Mouse (Mus musculus): ENCODE results near the gene Olfr92. TPM values are rescaled to one million over a fixed set of nuclear protein-coding genes. Genes with fewer than 3 reads are reported as not detected.
"Not testable (repeated sequence)": the region's sequence is repeated elsewhere in the genome, so short reads cannot be mapped to it uniquely, and the experiment has no call there.

The Olfr92 gene
- polyA plus RNA-seq (2011; ENCODE audit: insufficient read depth, insufficient read length, low replicate concordance, missing spikeins) = not detected in 2 replicates

DNA sequence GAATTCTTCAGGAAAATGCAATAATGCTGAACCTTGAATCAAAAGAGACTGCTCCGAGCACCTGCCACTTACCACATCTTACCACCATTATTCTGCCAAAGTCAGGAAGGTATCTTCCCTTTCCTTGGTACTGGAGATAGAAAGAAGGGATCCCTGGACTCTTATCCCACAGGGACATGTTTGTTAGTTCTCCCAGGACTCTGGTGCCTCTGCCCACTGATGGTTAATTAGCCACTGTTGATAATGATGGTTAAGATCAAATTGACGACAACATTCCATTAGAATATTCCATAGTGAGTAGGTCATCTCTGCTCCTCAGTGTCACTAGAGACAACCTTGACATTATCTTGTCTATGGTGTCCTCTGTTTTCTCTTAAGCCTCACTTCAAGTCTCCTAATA lies at the start of gene Olfr92:
Gene Olfr92, minus strand, starts transcription at position 101 of the 400 bp plus-strand sequence.
- no peak for TF ChIP-seq CTCF (IDR thresholded peaks at IDR 0.05; ENCODE audit: control insufficient read depth, insufficient read depth, low read length)
- no peak for TF ChIP-seq POLR2A (IDR thresholded peaks at IDR 0.05; ENCODE audit: borderline replicate concordance, control insufficient read depth, low read depth, low read length)
- Histone ChIP-seq H3K4me3 (replicated peaks; ENCODE audit: control insufficient read depth, low read depth, low read length) (no peak within 1 kb of the TSS), H3K4me1 (ENCODE audit: control insufficient read depth, insufficient read depth, low read length) (no peaks in the 10 kb centered on the region), H3K27ac (ENCODE audit: control insufficient read depth, insufficient read depth, low read depth, low read length, poor library complexity) (no peak within 1 kb of the TSS)
- 76% methylated on average over 2 of the region's 2 CpGs for WGBS

DNA sequence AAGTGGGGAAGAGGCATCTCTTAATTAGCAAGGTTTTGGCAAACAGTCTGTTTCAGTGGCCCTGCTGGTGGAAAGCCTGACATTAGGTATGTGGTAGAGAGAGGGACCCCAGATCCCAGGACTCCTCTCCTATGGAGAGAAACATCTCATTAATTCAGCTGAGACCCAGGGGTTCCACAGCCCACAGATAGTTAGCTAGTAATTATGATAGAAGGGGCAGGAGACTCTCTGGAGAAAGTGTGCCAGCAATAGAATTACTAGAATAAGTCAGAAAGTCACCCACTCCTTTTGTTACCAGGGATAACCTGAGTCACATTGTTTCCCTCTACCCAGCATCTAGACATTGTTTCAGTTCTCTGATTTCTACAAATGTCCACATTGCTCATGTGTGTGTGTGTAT lies 41.5 kb upstream of the Olfr92 start, which contains the start of gene Olfr93:
Gene Olfr93, minus strand, starts transcription at position 101 of the 400 bp plus-strand sequence.
- no peak within 1 kb of the TSS for H3K4me3 ChIP-seq (replicated peaks; ENCODE audit: control insufficient read depth, low read depth, low read length)
- no peak for TF ChIP-seq POLR2A (IDR thresholded peaks at IDR 0.05; ENCODE audit: borderline replicate concordance, control insufficient read depth, low read depth, low read length)
- TF ChIP-seq CTCF (IDR thresholded peaks at IDR 0.05; ENCODE audit: control insufficient read depth, insufficient read depth, low read length) = no peak
- no peaks in the 10 kb centered on the region for H3K4me1 ChIP-seq (ENCODE audit: control insufficient read depth, insufficient read depth, low read length)
- no peak within 1 kb of the TSS for H3K27ac ChIP-seq (ENCODE audit: control insufficient read depth, insufficient read depth, low read depth, low read length, poor library complexity)

DNA sequence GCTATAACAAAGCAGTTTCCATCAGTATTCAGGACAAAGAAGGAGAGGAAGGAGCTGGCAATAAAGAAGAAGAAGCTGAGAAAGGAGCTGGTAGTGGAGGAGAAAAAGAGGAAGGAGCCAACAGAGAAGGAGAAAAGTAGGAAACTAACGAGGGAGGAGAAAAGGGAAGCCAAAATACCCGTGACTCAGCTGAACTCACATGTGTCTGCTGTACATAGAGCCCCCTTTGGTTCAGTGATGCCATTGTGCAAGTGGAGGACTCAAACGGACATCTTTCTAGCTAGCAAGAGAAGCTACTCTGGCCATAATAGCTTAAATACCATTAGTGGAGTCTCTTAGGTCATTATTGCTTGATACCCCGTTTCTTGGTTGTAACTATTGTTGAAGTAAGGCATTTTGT lies 11.5 kb upstream of the Olfr92 start:
- H3K4me3 ChIP-seq (replicated peaks; ENCODE audit: control insufficient read depth, low read depth, low read length); H3K4me1 ChIP-seq (ENCODE audit: control insufficient read depth, insufficient read depth, low read length); H3K27ac ChIP-seq (ENCODE audit: control insufficient read depth, insufficient read depth, low read depth, low read length, poor library complexity): not testable (repeated sequence)
- WGBS = 20% methylated on average over 4 of the region's 4 CpGs

DNA sequence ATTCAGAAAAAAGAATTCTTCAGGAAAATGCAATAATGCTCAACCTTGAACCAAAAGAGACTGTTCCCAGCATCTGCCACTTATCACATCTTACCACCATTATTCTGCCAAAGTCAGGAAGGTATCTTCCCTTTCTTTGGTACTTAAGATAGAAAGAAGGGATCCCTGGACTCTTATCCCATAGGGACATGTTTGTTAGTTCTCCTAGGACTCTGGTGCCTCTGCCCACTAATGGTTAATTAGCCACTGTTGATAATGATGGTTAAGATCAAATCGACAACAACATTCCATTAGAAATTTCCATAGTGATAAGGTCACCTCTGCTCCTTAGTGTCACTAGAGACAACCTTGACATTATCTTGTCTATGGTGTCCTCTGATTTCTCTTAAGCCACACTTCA lies 21.7 kb downstream of the Olfr92 start, which contains the start of gene Olfr91:
Gene Olfr91, minus strand, starts transcription at position 101 of the 400 bp plus-strand sequence.
- WGBS = 81% methylated on average over 1 of the region's 1 CpGs
- Histone ChIP-seq H3K4me1 (ENCODE audit: control insufficient read depth, insufficient read depth, low read length) (no peaks in the 10 kb centered on the region), H3K4me3 (replicated peaks; ENCODE audit: control insufficient read depth, low read depth, low read length) (no peak within 1 kb of the TSS), H3K27ac (ENCODE audit: control insufficient read depth, insufficient read depth, low read depth, low read length, poor library complexity) (no peak within 1 kb of the TSS)
- no peak for TF ChIP-seq POLR2A (IDR thresholded peaks at IDR 0.05; ENCODE audit: borderline replicate concordance, control insufficient read depth, low read depth, low read length)

DNA sequence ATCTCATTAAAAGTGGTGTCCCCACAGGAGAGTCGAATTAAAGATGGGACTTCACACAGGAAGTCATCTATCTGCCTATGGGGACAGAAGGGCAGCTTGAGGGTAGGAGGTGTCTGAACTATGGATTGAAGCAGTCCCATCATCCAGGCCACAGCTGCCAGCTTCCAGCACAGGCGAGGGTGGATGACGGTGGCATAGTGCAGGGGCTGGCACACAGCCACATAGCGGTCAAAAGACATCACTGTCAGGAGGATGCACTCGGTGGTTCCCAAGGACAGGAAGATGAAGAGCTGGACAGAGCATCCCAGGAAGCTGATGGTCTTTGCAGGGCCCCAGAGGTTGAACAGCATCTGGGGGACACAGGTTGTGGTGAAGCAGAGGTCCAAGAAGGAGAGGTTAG lies 26.6 kb downstream of the Olfr92 start:
- Histone ChIP-seq H3K4me3 (replicated peaks; ENCODE audit: control insufficient read depth, low read depth, low read length) (no peak overlapping the region), H3K27ac (ENCODE audit: control insufficient read depth, insufficient read depth, low read depth, low read length, poor library complexity) (no peak overlapping the region), H3K4me1 (ENCODE audit: control insufficient read depth, insufficient read depth, low read length) (no peaks in the 10 kb centered on the region)
- TF ChIP-seq CTCF (IDR thresholded peaks at IDR 0.05; ENCODE audit: control insufficient read depth, insufficient read depth, low read length) = no peak
- TF ChIP-seq POLR2A (IDR thresholded peaks at IDR 0.05; ENCODE audit: borderline replicate concordance, control insufficient read depth, low read depth, low read length) = no peak
- WGBS = 73% methylated on average over 5 of the region's 5 CpGs

DNA sequence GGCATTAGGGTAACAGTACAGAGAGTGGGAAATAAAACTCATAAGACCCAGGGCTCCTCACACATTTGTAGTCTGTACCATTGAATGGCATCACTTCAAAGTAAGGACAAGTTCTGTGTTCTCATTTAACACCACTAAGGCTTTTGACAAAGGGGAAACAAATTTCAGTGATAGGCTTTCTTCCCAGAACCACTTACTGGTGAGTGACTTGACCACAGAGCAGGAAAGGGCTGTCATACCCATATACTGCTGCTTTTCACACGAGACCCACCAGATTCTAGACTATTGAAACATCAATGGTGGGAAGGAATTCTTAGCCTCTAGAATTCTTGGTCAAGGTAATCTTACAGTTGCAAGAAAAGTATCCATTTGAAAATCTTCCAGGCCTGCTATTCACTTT lies 27.7 kb downstream of the Olfr92 start:
- 2% methylated on average over 1 of the region's 1 CpGs for WGBS
- no peak for TF ChIP-seq CTCF (IDR thresholded peaks at IDR 0.05; ENCODE audit: control insufficient read depth, insufficient read depth, low read length)
- no peak for TF ChIP-seq POLR2A (IDR thresholded peaks at IDR 0.05; ENCODE audit: borderline replicate concordance, control insufficient read depth, low read depth, low read length)
- H3K4me3 ChIP-seq (replicated peaks; ENCODE audit: control insufficient read depth, low read depth, low read length) = no peak overlapping the region
- H3K4me1 ChIP-seq (ENCODE audit: control insufficient read depth, insufficient read depth, low read length) = no peaks in the 10 kb centered on the region
- no peak overlapping the region for H3K27ac ChIP-seq (ENCODE audit: control insufficient read depth, insufficient read depth, low read depth, low read length, poor library complexity)

DNA sequence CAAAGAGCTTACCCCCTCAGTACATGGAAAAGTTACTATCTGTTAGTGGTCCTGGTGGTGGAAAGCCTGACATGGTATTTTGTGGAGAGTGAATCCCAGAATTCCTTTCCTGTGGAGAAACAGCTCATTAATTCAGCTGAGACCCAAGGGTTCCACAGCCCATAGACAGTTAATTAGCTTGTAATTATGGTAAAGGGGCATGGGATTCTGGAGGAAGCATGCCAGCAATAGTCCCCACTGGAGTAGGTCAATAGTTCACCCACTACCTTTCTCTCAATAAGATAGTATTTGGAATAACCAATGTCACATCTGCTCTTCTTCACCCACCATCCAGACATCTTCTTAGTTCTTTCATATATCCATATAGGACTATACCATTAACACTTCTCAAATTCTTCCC lies 31.5 kb downstream of the Olfr92 start, which contains the start of gene Olfr90:
Gene Olfr90, minus strand, starts transcription at position 101 of the 400 bp plus-strand sequence.
- Histone ChIP-seq H3K4me1 (ENCODE audit: control insufficient read depth, insufficient read depth, low read length) (no peaks in the 10 kb centered on the region), H3K4me3 (replicated peaks; ENCODE audit: control insufficient read depth, low read depth, low read length) (no peak within 1 kb of the TSS), H3K27ac (ENCODE audit: control insufficient read depth, insufficient read depth, low read depth, low read length, poor library complexity) (no peak within 1 kb of the TSS)
- TF ChIP-seq CTCF (IDR thresholded peaks at IDR 0.05; ENCODE audit: control insufficient read depth, insufficient read depth, low read length) (no peak), POLR2A (IDR thresholded peaks at IDR 0.05; ENCODE audit: borderline replicate concordance, control insufficient read depth, low read depth, low read length) (no peak)

DNA sequence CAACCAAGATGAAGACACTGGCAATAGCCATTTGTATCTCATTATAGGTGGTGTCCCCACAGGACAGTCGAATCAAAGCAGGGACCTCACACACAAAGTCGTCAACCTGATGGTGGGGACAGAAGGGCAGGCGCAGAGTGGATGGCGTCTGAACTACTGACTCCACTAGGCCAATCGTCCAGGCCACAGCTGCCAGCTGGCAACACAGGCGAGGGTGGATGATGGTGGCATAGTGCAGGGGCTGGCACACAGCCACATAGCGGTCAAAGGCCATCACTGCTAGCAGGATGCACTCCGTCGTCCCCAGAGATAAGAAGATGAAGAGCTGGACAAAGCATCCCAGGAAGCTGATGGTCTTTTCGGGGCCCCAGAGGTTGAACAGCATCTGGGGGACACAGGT lies 34.3 kb downstream of the Olfr92 start:
- TF ChIP-seq CTCF (IDR thresholded peaks at IDR 0.05; ENCODE audit: control insufficient read depth, insufficient read depth, low read length) (no peak), POLR2A (IDR thresholded peaks at IDR 0.05; ENCODE audit: borderline replicate concordance, control insufficient read depth, low read depth, low read length) (no peak)
- Histone ChIP-seq H3K4me1 (ENCODE audit: control insufficient read depth, insufficient read depth, low read length) (no peaks in the 10 kb centered on the region), H3K27ac (ENCODE audit: control insufficient read depth, insufficient read depth, low read depth, low read length, poor library complexity) (no peak overlapping the region), H3K4me3 (replicated peaks; ENCODE audit: control insufficient read depth, low read depth, low read length) (no peak overlapping the region)
- 75% methylated on average over 10 of the region's 10 CpGs for WGBS

DNA sequence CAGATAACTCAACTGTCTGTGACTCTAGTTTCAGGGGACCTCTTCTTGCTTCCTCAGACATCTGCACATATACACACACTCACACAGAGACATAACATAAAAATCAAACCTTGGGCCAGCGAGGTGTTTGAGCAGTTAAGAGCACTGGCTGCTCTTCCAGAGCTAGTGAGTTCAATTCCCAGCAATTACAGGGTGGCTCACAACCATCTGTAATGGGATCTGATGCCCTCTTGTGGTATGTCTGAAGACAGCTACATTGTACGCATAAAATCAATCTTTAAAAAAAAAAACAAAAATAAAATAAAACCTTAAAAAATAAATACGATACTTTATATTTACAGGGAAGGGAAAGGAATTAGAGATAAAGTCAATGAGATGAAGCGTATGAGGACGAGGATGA lies 35.3 kb downstream of the Olfr92 start:
- no peak overlapping the region for H3K27ac ChIP-seq (ENCODE audit: control insufficient read depth, insufficient read depth, low read depth, low read length, poor library complexity)
- H3K4me3 ChIP-seq (replicated peaks; ENCODE audit: control insufficient read depth, low read depth, low read length) = no peak overlapping the region
- 58% methylated on average over 5 of the region's 5 CpGs for WGBS
- TF ChIP-seq CTCF (IDR thresholded peaks at IDR 0.05; ENCODE audit: control insufficient read depth, insufficient read depth, low read length) (no peak), POLR2A (IDR thresholded peaks at IDR 0.05; ENCODE audit: borderline replicate concordance, control insufficient read depth, low read depth, low read length) (no peak)
- H3K4me1 ChIP-seq (ENCODE audit: control insufficient read depth, insufficient read depth, low read length) = no peaks in the 10 kb centered on the region

All from bone marrow, adult 2 months (tissue).